Mouse (Mus musculus): Measurements from ENCODE around the gene Smim5. TPM values are rescaled to one million over a fixed set of nuclear protein-coding genes. Genes with fewer than 3 reads are reported as not detected.

The Smim5 gene
- 0.31 and 2.1 TPM in 2 replicates for polyA plus RNA-seq (2012; rRNA removed)

GRCm38 (mm10) chr11:115899486-115900266 lies at the start of gene Smim5:
Gene Smim5, plus strand, starts transcription at chr11:115899966.

GRCm38 (mm10) chr11:115858354-115858753 lies 41.4 kb upstream of the Smim5 start, which contains the start of gene Myo15b:
Gene Myo15b, plus strand, starts transcription at chr11:115858406.

GRCm38 (mm10) chr11:115911632-115912376 lies 12.0 kb downstream of the Smim5 start, which contains the start of gene Smim6:
Gene Smim6, plus strand, starts transcription at chr11:115912017.

GRCm38 (mm10) chr11:115933108-115933746 lies 33.5 kb downstream of the Smim5 start, which contains the start of the genes Sap30bp and Recql5:
Gene Sap30bp, plus strand, starts transcription at chr11:115933282.
Gene Recql5, minus strand, starts transcription at chr11:115933477.

Other genes starting within 250 kb of the Smim5 start
- 149 and 150 TPM in 2 replicates for gene Grb2, start 191.4 kb upstream of the Smim5 start, polyA plus RNA-seq (2012; rRNA removed)
- 33.2 and 39.8 TPM in 2 replicates for gene Tmem94, start 134.5 kb upstream of the Smim5 start, polyA plus RNA-seq (2012; rRNA removed)
- 11.0 and 11.8 TPM in 2 replicates for gene Caskin2, start 86.3 kb upstream of the Smim5 start, polyA plus RNA-seq (2012; rRNA removed)
- 24.4 and 26.9 TPM in 2 replicates for gene Tsen54, start 85.2 kb upstream of the Smim5 start, polyA plus RNA-seq (2012; rRNA removed)
- 1.4 and 1.6 TPM in 2 replicates for gene Llgl2, start 75.9 kb upstream of the Smim5 start, polyA plus RNA-seq (2012; rRNA removed)
- 0.13 and 0.22 TPM in 2 replicates for gene Myo15b, start 41.6 kb upstream of the Smim5 start, polyA plus RNA-seq (2012; rRNA removed)
- 0.11 TPM in 1 of 2 replicates, not detected in the other for gene Smim6, start 12.1 kb downstream of the Smim5 start, polyA plus RNA-seq (2012; rRNA removed)
- 60.5 and 68.3 TPM in 2 replicates for gene Sap30bp, start 33.3 kb downstream of the Smim5 start, polyA plus RNA-seq (2012; rRNA removed)
- 25.8 and 28.1 TPM in 2 replicates for gene Recql5, start 33.5 kb downstream of the Smim5 start, polyA plus RNA-seq (2012; rRNA removed)
- 1.1 and 1.2 TPM in 2 replicates for gene Itgb4, start 74.7 kb downstream of the Smim5 start, polyA plus RNA-seq (2012; rRNA removed)
- gene Galk1, start 112.8 kb downstream of the Smim5 start, polyA plus RNA-seq (2012; rRNA removed): 36.4 TPM in 2 replicates
- 867 and 875 TPM in 2 replicates for gene H3f3b, start 128.0 kb downstream of the Smim5 start, polyA plus RNA-seq (2012; rRNA removed)
- gene Unk, start 130.4 kb downstream of the Smim5 start, polyA plus RNA-seq (2012; rRNA removed): 48.3 and 48.5 TPM in 2 replicates
- 0.57 and 0.70 TPM in 2 replicates for gene Unc13d, start 178.0 kb downstream of the Smim5 start, polyA plus RNA-seq (2012; rRNA removed)
- gene Wbp2, start 187.0 kb downstream of the Smim5 start, polyA plus RNA-seq (2012; rRNA removed): 132 and 148 TPM in 2 replicates
- 8.4 and 9.3 TPM in 2 replicates for gene Trim47, start 227.2 kb downstream of the Smim5 start, polyA plus RNA-seq (2012; rRNA removed)
- 3.0 and 3.3 TPM in 2 replicates for gene Trim65, start 231.2 kb downstream of the Smim5 start, polyA plus RNA-seq (2012; rRNA removed)
- 31.1 and 35.5 TPM in 2 replicates for gene Mrpl38, start 238.9 kb downstream of the Smim5 start, polyA plus RNA-seq (2012; rRNA removed)

All from central nervous system, embryonic 18 days (tissue).